Mouse (Mus musculus) left cerebral cortex, postnatal 36 days (tissue): ENCODE measurements around the gene Dync1li1. TPM values are rescaled to one million over a fixed set of nuclear protein-coding genes. Genes with fewer than 3 reads are reported as not detected.
A peak's percentile ranks its signal among the peaks of the same experiment; 100 is the strongest.
"Not testable (repeated sequence)": the region's sequence is repeated elsewhere in the genome, so short reads cannot be mapped to it uniquely, and the experiment has no call there.

ENCODE experiments used
- DNase-seq, 2 experiments: peaks; one replicate each; pipeline ENCODE4 v3.0.0; 2021 to 2022; ENCODE audit warnings: low spot score in 2 of 2, mixed read lengths in 1 of 2
- intact Hi-C: fragments of 180-260 bp; cut with DNase I; formaldehyde crosslinking; loops from one replicate; pipeline ENCODE4 v1.15.1; 2025
- total RNA-seq, 2 experiments: library from RNA; stranded (reverse); gene quantifications; 2 replicates each; pipeline ENCODE4 v1.2.3; 2021

Gene Dync1li1
- total RNA-seq, 2 experiments from 2014 or later = 91.3 to 92.5 TPM

DNA sequence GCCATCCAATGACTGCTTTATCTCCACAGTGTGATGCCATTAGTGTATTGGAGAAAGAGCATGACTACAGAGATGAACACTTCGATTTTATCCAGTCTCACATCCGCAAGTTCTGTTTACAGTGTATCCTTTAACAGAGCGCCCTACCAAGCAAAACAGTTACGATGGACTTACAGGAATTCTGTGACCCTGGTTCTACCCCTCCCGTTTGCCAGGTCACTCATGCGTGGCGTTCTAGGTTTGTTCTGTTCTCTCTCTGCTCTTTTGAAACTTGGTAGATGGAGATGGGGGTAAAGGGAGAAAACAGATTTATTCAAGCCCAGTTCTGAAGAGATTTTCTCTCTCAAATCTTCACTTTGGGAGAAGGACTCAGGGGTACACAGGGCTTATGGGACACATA, 24.9 kb downstream of the Dync1li1 start:
- intact Hi-C loops = no loop called here

DNA sequence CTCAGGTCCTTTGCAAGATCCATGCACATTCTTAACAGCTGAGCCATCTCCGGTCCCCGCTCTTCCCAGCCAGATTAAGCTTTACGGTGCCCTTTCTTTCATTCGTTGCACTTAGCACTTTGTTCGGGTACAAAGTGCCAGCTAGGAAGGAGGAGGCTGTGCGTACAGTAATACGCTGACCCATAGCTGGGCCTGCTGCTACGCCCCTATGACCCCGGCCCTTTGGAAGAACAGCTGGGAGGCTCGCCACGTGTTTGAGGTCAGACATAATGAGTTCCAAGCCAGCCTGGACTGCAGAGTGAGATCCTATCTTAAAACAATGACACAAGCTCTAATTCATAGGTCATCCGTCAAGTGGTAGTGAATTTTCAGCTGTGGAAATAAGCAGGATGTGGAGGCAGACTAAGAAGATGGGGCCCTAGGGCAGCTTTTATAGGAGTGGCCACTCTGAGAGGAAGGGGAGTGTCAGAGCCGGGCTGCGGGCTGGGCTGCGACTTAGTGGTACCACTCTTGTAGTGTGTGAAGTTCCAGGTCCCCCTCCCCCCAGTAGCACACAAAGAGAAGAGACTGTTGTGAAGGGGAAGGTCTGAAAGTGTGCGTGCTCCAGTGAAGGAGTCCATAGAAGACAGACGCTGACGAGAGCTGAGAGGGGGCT, 28.2 kb downstream of the Dync1li1 start:
- no peak for DNase-seq
- intact Hi-C loops = no loop called here

More for the DNA sequence above, 24.9 kb downstream of the Dync1li1 start:
- no peak for DNase-seq

DNA sequence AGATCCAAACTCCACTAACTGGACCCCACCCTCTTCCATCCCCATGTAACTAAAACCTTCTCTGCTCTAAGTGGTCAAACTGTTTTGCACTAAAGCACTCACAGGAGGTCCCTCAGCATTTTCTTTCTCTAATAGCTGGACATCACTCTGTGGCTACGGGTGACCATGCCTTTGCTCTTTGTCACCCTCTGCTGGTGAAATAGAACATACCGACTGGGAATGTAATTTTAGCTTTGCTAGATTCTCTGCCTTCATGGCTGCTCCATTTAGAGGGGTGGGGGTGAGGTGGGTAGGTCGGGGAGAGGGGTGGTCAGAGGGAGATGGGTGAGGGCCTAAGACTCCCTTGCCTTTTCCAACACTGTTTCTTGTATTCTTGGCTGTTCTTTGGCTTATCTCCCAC, 38.7 kb downstream of the Dync1li1 start:
- intact Hi-C loops = no loop called here
- DNase-seq = no peak

- intact Hi-C loops, DNase-seq: not testable (repeated sequence)
Observed at GRCm38 (mm10) chr9:114728432-114728831, 39.8 kb downstream of the Dync1li1 start.

- intact Hi-C loops = loop anchor here (2.0 kb wide), 1 partner anchor 83 kb away; no protein-coding TSS in a partner anchor
Observed at GRCm38 (mm10) chr9:114729911-114730805, 41.6 kb downstream of the Dync1li1 start.

DNA sequence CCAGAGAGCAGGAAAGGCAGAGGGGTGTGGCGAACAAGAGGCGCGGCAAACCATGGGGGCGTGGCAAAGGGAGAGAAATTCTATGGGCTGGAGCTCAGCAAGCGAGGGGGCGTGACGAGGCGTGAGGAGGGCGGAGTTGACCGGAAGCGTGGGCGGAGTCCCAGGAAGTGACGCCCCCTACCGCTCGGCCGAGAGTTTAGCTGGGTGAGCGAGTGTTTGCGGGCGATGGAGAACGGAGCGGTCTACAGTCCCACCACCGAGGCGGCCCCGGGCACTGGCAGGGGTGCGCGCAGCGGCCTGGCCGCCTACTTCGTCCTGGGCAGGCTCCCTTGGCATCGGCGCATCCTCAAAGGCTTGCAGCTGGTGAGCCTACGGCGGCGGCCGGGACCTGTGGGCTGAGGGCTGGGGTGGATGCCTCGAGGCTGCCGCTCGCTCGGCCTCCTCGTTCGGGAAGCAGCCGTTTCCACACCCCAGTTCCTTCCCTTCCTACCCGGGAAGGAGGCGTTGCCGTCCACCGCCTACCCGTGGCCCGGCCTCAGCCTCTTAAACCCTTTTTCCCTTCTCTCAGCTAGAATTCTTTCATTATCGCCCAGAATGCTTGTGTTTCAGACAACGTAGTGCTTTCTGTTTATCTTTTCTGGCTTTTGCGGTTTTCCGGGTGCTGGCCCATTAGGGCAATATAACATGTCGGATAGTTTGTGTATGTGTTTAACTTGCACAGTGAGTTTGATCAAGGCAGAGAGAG, 42.6 kb downstream of the Dync1li1 start, which contains the start of gene Cmtm6:
TSS of gene Cmtm6 (plus strand) at position 106 of the 745 bp plus-strand sequence.
- DNase-seq = peak; percentile 93 to 94
- intact Hi-C loops = loop anchor here (2.0 kb wide), 1 partner anchor 84 kb away; no protein-coding TSS in a partner anchor

More at GRCm38 (mm10) chr9:114729911-114730805, 41.6 kb downstream of the Dync1li1 start:
- no peak for DNase-seq

DNA sequence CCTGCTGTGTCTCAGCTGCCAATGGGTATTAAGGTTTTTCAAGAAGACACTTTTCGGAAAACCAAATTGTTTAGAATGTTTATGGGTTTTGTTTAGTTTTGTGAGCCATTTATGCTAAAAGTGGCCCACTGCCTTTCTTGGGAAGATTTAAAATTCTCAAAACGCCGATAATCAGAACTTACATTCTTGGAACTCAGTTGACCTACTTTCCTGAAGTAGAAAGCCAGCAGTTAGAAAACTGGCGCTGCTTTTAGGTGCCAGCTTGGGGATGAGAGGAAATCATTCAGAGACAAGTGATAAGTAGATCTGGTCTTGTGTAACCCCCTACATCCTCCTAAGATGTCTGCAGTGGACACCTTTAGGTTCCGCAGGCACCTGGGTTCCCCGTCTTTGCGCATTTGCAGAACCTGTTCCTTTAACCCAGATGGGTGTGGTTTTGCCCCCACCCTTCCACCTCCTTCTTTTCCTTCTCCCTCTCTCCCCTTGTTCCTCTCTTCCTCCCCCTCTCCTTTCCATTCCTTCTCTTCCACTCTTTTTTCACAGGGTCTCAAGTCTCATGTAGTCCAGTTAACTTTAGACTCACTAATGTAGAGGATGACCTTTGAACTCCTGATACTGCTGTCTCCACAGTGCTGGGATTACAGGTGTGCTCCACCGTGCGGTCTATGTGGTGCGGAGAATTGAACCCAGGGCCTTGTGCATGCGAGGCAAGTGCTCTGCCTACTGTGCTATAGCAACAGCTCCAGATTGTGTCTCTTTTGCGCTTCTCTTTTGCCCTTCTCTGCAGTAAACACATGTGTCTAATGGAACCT, 43.5 kb downstream of the Dync1li1 start:
- intact Hi-C loops = loop anchor here (2.0 kb wide), 1 partner anchor 85 kb away; no protein-coding TSS in a partner anchor
- no peak for DNase-seq

DNA sequence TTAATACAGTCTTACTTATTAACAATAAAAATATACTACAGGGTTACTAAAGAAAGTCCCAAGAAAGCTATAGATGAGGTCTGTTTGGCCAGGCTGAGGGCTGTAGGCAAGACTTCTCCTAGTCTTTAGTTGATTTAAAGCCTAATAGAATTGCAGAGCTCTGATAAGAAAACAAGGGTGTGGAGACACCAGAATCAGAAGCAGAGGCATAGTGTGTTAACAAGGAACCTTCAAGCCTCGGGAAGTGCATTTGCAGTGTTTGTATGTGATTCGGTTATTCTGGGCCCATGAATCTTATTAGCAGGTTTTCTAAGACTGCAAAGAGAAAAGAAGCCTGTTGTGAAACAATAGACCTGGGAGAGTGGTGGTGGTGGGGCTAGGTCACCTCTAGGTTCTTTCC, 44.6 kb downstream of the Dync1li1 start:
- intact Hi-C loops = no loop called here
- DNase-seq = no peak

DNA sequence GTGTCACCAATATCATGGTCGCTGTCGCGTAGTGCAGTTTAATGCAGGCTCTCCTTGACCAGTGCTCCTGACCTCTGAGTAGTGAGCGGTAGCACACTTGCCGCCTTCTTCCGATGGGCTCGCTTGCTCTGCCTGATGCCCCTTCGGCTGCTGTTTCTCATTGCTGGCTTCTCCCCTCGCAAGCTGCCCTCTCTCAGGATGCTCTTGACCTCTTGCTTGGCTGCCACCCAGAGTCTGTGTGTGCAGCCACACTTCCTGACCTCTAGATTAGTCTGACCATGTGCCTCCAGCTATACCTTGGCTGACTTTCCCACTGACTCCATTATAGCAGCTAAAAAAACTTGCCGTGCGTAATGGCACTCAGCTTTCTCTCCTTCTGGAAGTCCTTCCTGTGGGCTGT, 47.9 kb downstream of the Dync1li1 start:
- DNase-seq = no peak
- intact Hi-C loops = no loop called here

- intact Hi-C loops = no loop called here
- no peak for DNase-seq
Observed at GRCm38 (mm10) chr9:114740336-114740735, 51.7 kb downstream of the Dync1li1 start.

- intact Hi-C loops = no loop called here
- DNase-seq = no peak
Observed at GRCm38 (mm10) chr9:114742731-114743130, 54.1 kb downstream of the Dync1li1 start.

GRCm38 (mm10) chr9:114745163-114745562, 56.6 kb downstream of the Dync1li1 start:
- intact Hi-C loops = no loop called here

GRCm38 (mm10) chr9:114745654-114746053, 57.1 kb downstream of the Dync1li1 start:
- no peak for DNase-seq
- intact Hi-C loops = no loop called here

More at GRCm38 (mm10) chr9:114745163-114745562, 56.6 kb downstream of the Dync1li1 start:
- DNase-seq = no peak

DNA sequence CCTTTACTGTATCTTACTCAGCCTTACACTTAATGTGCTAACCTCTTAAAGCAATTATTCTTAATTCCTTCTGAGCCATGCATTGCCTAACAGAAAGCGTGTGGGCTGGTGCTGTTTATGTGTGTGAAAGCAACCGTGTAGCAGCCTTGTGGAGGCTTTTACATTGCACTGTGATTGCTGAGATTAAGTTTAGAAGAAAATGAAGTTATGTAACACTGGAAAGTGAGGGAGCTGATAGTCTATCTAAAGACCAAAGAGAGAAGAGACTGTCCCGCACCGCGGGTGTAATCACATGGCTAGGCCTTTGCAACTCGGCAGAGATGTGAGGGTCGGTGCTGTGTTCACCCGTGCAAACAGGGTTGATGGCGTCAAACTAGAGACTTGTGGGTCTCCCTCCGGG, 58.4 kb downstream of the Dync1li1 start:
- intact Hi-C loops = no loop called here
- peak in 1 of 2 experiments; percentile 54 for DNase-seq

DNA sequence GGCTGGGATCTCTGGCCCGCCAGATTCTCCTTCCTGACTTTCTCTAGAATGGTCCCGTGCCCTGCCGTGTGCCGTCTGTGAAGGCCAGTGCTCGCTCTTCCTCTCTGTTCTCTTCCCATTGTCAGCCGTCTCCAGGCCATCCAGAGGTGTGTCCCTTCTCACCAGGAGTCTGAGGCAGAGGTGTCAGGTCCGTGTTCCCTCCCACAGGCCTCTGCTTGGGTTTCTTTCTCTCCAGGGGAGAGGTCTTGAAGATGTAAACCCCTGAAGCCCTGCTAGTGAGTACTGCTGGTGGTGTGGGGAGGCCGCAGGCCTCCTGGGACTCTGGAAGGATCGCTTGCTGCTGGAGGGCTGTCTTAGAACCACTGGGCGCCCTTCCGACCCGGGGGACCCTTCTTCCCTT, 58.9 kb downstream of the Dync1li1 start:
- intact Hi-C loops = no loop called here
- DNase-seq = no peak

- no peak for DNase-seq
- intact Hi-C loops = no loop called here
Observed at GRCm38 (mm10) chr9:114751582-114751981, 63.0 kb downstream of the Dync1li1 start.

DNA sequence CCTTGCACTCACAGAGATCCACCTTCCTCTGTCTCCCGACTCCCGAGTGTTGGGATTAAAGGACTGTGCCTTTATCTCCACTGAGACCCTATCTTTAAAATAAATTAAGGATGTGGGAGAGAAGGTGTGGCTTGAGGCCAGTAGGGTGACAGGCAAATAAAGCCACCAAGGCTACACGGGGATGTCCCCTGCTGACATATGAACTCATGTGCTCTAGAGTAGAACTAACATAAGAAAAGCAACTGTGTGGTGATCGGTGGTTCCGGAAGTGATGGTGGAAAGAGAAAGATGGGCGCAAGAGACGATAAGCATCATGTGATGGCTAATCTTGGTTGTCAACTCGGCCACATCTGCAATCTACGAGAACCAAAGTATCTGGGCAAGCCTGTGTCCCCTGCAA, 63.7 kb downstream of the Dync1li1 start:
- intact Hi-C loops = no loop called here
- no peak for DNase-seq

DNA sequence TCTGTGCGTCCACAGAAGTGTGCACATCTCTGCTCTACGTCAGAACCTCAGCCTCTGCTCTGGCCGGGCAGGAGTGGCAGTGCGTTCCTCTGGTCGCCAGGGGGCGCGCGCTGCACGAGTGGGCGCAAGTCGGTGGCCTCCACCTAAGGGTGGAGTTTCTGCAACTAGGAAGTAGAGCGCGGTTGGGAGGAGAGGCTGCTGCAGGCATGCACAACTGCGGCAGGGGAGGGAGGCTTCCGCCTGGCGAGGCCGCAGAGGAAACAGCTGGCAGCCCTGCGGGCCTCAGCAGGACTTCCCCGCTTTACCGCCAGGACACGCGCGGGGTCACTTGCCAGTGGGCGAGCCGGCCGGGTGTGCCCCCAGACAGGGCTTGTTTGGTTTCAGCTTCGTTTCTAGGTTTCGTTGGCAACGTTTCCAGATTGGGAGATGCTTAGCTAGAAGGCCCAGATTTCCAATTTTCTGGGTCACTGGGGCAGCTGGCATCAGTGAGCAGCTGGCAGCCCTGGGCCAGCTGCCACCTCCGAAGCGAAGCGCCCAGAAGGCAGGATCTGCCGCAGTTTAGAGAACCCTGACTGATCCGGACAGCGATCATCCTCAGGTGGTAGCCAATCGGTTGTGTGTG, 64.4 kb downstream of the Dync1li1 start:
- peak; percentile 90 to 92 for DNase-seq
- intact Hi-C loops = no loop called here
